Mouse (Mus musculus) macrophage (primary cell): ENCODE data around the gene 2900026A02Rik. TPM values are rescaled to one million over a fixed set of nuclear protein-coding genes. Genes with fewer than 3 reads are reported as not detected.

Source experiments
- H3K27ac ChIP-seq: fragments of 350-480 bp; formaldehyde crosslinking; 2 replicates; pipeline ENCODE4 v1.9.0; 2021
- H3K36me3 ChIP-seq: fragments of 350-480 bp; formaldehyde crosslinking; 2 replicates; pipeline ENCODE4 v1.9.0; 2021; ENCODE audit errors: inconsistent target
- H3K4me3 ChIP-seq: fragments of 350-480 bp; formaldehyde crosslinking; 2 replicates; pipeline ENCODE4 v1.9.0; 2021; ENCODE audit errors: inconsistent target
- H3K79me2 ChIP-seq: fragments of 350-480 bp; formaldehyde crosslinking; 2 replicates; pipeline ENCODE4 v1.9.0; 2021; ENCODE audit errors: inconsistent target
- WGBS: methylation state at CpG from one replicate; pipeline ENCODE4 v1.1.7; 2026; ENCODE audit warnings: inconsistent platforms; ENCODE audit not compliant: missing documents; 5-methylcytosine and 5-hydroxymethylcytosine counted together
- polyA plus RNA-seq: library from polyadenylated mRNA; stranded (reverse); fragments of 250-400 nt; gene quantifications from 3 replicates; pipeline ENCODE4 v1.2.4, GENCODE M21; 2018; ENCODE audit warnings: inconsistent platforms

The 2900026A02Rik gene
- polyA plus RNA-seq, 1 experiment from 2014 or later, result 4.3 TPM

- H3K4me3 ChIP-seq, result no peak overlapping the region
- no peaks in the 10 kb centered on the region for H3K36me3 ChIP-seq
- H3K27ac ChIP-seq, result no peak overlapping the region
- no peaks in the 10 kb centered on the region for H3K79me2 ChIP-seq
- WGBS, result 92% methylated on average over 10 of the region's 10 CpGs
Observed at GRCm38 (mm10) chr5:113199772-113200134, 21.3 kb downstream of the 2900026A02Rik start.

- WGBS, result 90% methylated on average over 8 of the region's 8 CpGs
- H3K27ac ChIP-seq, result no peak overlapping the region
- no peaks in the 10 kb centered on the region for H3K79me2 ChIP-seq
- no peak overlapping the region for H3K4me3 ChIP-seq
- no peaks in the 10 kb centered on the region for H3K36me3 ChIP-seq
Observed at GRCm38 (mm10) chr5:113199126-113199771, 21.8 kb downstream of the 2900026A02Rik start.

GRCm38 (mm10) chr5:113196916-113197794 lies 23.9 kb downstream of the 2900026A02Rik start:
- Histone ChIP-seq H3K27ac (no peak overlapping the region), H3K79me2 (no peaks in the 10 kb centered on the region), H3K4me3 (no peak overlapping the region), H3K36me3 (no peaks in the 10 kb centered on the region)
- WGBS, result 87% methylated on average over 9 of the region's 9 CpGs

- no peak overlapping the region for H3K27ac ChIP-seq
- H3K36me3 ChIP-seq, result no peaks in the 10 kb centered on the region
- WGBS, result 91% methylated on average over 6 of the region's 6 CpGs
- no peak overlapping the region for H3K4me3 ChIP-seq
- H3K79me2 ChIP-seq, result no peaks in the 10 kb centered on the region
Observed at GRCm38 (mm10) chr5:113195907-113196306, 25.1 kb downstream of the 2900026A02Rik start.

- 71% methylated on average over 12 of the region's 12 CpGs for WGBS
- H3K4me3 ChIP-seq, result no peak overlapping the region
- no peaks in the 10 kb centered on the region for H3K36me3 ChIP-seq
- H3K27ac ChIP-seq, result no peak overlapping the region
- no peaks in the 10 kb centered on the region for H3K79me2 ChIP-seq
Observed at GRCm38 (mm10) chr5:113195451-113195850, 25.6 kb downstream of the 2900026A02Rik start.

GRCm38 (mm10) chr5:113193762-113194161 lies 27.3 kb downstream of the 2900026A02Rik start:
- WGBS, result 95% methylated on average over 18 of the region's 18 CpGs
- no peaks in the 10 kb centered on the region for H3K79me2 ChIP-seq
- H3K4me3 ChIP-seq, result no peak overlapping the region
- H3K36me3 ChIP-seq, result no peaks in the 10 kb centered on the region
- H3K27ac ChIP-seq, result no peak overlapping the region

- WGBS, result 93% methylated on average over 14 of the region's 14 CpGs
- no peak overlapping the region for H3K27ac ChIP-seq
- H3K4me3 ChIP-seq, result no peak overlapping the region
- H3K36me3 ChIP-seq, result no peaks in the 10 kb centered on the region
- H3K79me2 ChIP-seq, result no peaks in the 10 kb centered on the region
Observed at GRCm38 (mm10) chr5:113191901-113192300, 29.1 kb downstream of the 2900026A02Rik start.

- H3K27ac ChIP-seq, result no peak overlapping the region
- no peaks in the 10 kb centered on the region for H3K36me3 ChIP-seq
- 85% methylated on average over 14 of the region's 14 CpGs for WGBS
- H3K79me2 ChIP-seq, result no peaks in the 10 kb centered on the region
- no peak overlapping the region for H3K4me3 ChIP-seq
Observed at GRCm38 (mm10) chr5:113190558-113190957, 30.5 kb downstream of the 2900026A02Rik start.

GRCm38 (mm10) chr5:113181441-113181840 lies 39.6 kb downstream of the 2900026A02Rik start:
- no peak overlapping the region; the same call in 1 of the 2 replicates for H3K27ac ChIP-seq
- no peak overlapping the region for H3K4me3 ChIP-seq
- H3K79me2 ChIP-seq, result no peaks in the 10 kb centered on the region
- no peaks in the 10 kb centered on the region for H3K36me3 ChIP-seq
- WGBS, result 22% methylated on average over 6 of the region's 6 CpGs

GRCm38 (mm10) chr5:113180755-113181154 lies 40.3 kb downstream of the 2900026A02Rik start:
- WGBS, result 69% methylated on average over 15 of the region's 15 CpGs
- Histone ChIP-seq H3K4me3 (peak overlapping the region; percentile 29), H3K36me3 (no peaks in the 10 kb centered on the region), H3K79me2 (no peaks in the 10 kb centered on the region), H3K27ac (peak overlapping the region; percentile 75)

GRCm38 (mm10) chr5:113179843-113180682 lies 41.0 kb downstream of the 2900026A02Rik start:
- WGBS, result 10% methylated on average over 30 of the region's 30 CpGs
- Histone ChIP-seq H3K79me2 (no peaks in the 10 kb centered on the region), H3K36me3 (no peaks in the 10 kb centered on the region), H3K27ac (peak overlapping the region; percentile 75), H3K4me3 (peak overlapping the region; percentile 29)

GRCm38 (mm10) chr5:113179451-113179842 lies 41.6 kb downstream of the 2900026A02Rik start:
- Histone ChIP-seq H3K4me3 (no peak overlapping the region), H3K79me2 (no peaks in the 10 kb centered on the region), H3K27ac (no peak overlapping the region), H3K36me3 (no peaks in the 10 kb centered on the region)
- WGBS, result 37% methylated on average over 3 of the region's 9 CpGs

- Histone ChIP-seq H3K79me2 (no peaks in the 10 kb centered on the region), H3K27ac (no peak overlapping the region), H3K4me3 (no peak overlapping the region), H3K36me3 (no peaks in the 10 kb centered on the region)
- WGBS, result 91% methylated on average over 10 of the region's 10 CpGs
Observed at GRCm38 (mm10) chr5:113175976-113176375, 45.1 kb downstream of the 2900026A02Rik start.

- Histone ChIP-seq H3K79me2 (no peaks in the 10 kb centered on the region), H3K4me3 (no peak overlapping the region), H3K27ac (no peak overlapping the region), H3K36me3 (no peaks in the 10 kb centered on the region)
- 48% methylated on average over 24 of the region's 24 CpGs for WGBS
Observed at GRCm38 (mm10) chr5:113174916-113175692, 45.9 kb downstream of the 2900026A02Rik start.
